Mouse (Mus musculus): ENCODE data around the gene Gpr82. TPM values are rescaled to one million over a fixed set of nuclear protein-coding genes. Genes with fewer than 3 reads are reported as not detected.

Gene Gpr82
- total and polyA plus RNA-seq, 3 experiments = 0.11 to 0.30 TPM; not detected in 1

GRCm38 (mm10) chrX:13621473-13621872, 39.7 kb upstream of the Gpr82 start:
- Histone ChIP-seq H3K79me2 (replicated peaks; ENCODE audit: control insufficient read depth, extremely low read depth, insufficient read depth, poor library complexity, severe bottlenecking) (no peaks in the 10 kb centered on the region), H3K4me2 (ENCODE audit: insufficient read depth, low read depth, poor library complexity, severe bottlenecking) (no peak overlapping the region), H3K36me3 (replicated peaks in 1 of 2; ENCODE audit: control insufficient read depth in 1 of 2, insufficient read depth in 1 of 2, low read length in 1 of 2) (no peaks in the 10 kb centered on the region), H3K27ac (ENCODE audit: insufficient read depth, low read depth) (no peak overlapping the region), H3K4me1 (ENCODE audit: control insufficient read depth in 1 of 2, insufficient read depth in 2 of 2) (peaks cover 0 to 9% of the 10 kb centered on the region in 2 experiments; a peak in 2 of 4 replicates), H3K4me3 (replicated peaks in 1 of 3; ENCODE audit: low read depth in 2 of 3, low read length in 2 of 3, poor library complexity in 1 of 3) (no peak overlapping the region), H3K9me3 (replicated peaks; ENCODE audit: low read length) (no peaks in the 10 kb centered on the region), H3K9ac (ENCODE audit: insufficient read depth, low read depth) (no peak overlapping the region), H3K27me3 (replicated peaks) (no peaks in the 10 kb centered on the region)
- TF ChIP-seq EP300 (IDR thresholded peaks at IDR 0.05; ENCODE audit: low read length) = no peak
- TF ChIP-seq MEF2A (IDR thresholded peaks at IDR 0.05; ENCODE audit: borderline replicate concordance, low read depth, low read length) = no peak
- no peak for TF ChIP-seq GABPA (IDR thresholded peaks at IDR 0.05; ENCODE audit: insufficient replicate concordance, low read depth, low read length)
- no peak for TF ChIP-seq NELFE (IDR thresholded peaks at IDR 0.05; ENCODE audit: low read depth, low read length)
- TF ChIP-seq POLR2A (IDR thresholded peaks at IDR 0.05; ENCODE audit: low read depth, low read length) = no peak
- TF ChIP-seq USF2 (conservative IDR thresholded peaks at IDR 0.05; ENCODE audit: low read depth, low read length) = no peak
- TF ChIP-seq RCOR1 (conservative IDR thresholded peaks at IDR 0.05; ENCODE audit: low read depth, low read length) = no peak
- TF ChIP-seq MAFK (IDR thresholded peaks at IDR 0.05; ENCODE audit: insufficient replicate concordance, low read length) = no peak
- TF ChIP-seq PAX5 (IDR thresholded peaks at IDR 0.05; ENCODE audit: low read length) = no peak
- in situ Hi-C loops (cut with MboI; ENCODE audit: low pct_ligation_motif_present, low pct_unique_long_range_greater_than_20kb, low sequenced_read_pairs) (no loop called here), dilution Hi-C loops (cut with MboI; ENCODE audit: extremely low pct_ligation_motif_present, extremely low pct_unique_long_range_greater_than_20kb, low sequenced_read_pairs) (no loop called here)
- DNase-seq (ENCODE audit: extremely low read depth) = no peak

- no peak for TF ChIP-seq ELF1 (IDR thresholded peaks at IDR 0.05; ENCODE audit: low read depth, low read length)
- TF ChIP-seq JUN (IDR thresholded peaks at IDR 0.05; ENCODE audit: insufficient read depth, low read depth, low read length) = no peak
- no peak for TF ChIP-seq MXI1 (IDR thresholded peaks at IDR 0.05; ENCODE audit: low read depth, low read length)
- no peak for TF ChIP-seq SIN3A (IDR thresholded peaks at IDR 0.05; ENCODE audit: low read length)
- no peak for TF ChIP-seq E2F4 (IDR thresholded peaks at IDR 0.05; ENCODE audit: insufficient replicate concordance, low read depth, low read length)
- no peak for TF ChIP-seq PAX5 (IDR thresholded peaks at IDR 0.05; ENCODE audit: low read length)
- TF ChIP-seq CHD2 (IDR thresholded peaks at IDR 0.05; ENCODE audit: low read length) = no peak
- TF ChIP-seq BHLHE40 (IDR thresholded peaks at IDR 0.05; ENCODE audit: low read depth, low read length) = no peak
- no peak for TF ChIP-seq HCFC1 (IDR thresholded peaks at IDR 0.05; ENCODE audit: low read depth, low read length)
- TF ChIP-seq SMC3 (IDR thresholded peaks at IDR 0.05; ENCODE audit: low read depth, low read length) = no peak
- TF ChIP-seq CHD1 (IDR thresholded peaks at IDR 0.05; ENCODE audit: low read depth, low read length) = no peak
- TF ChIP-seq UBTF (IDR thresholded peaks at IDR 0.05; ENCODE audit: low read depth, low read length) = no peak
- no peak for TF ChIP-seq POLR2AphosphoS2 (IDR thresholded peaks at IDR 0.05; ENCODE audit: low read depth, low read length)
- TF ChIP-seq KAT2A (IDR thresholded peaks at IDR 0.05; ENCODE audit: insufficient replicate concordance, low read length) = no peak
- no peak for TF ChIP-seq TBP (conservative IDR thresholded peaks at IDR 0.05; ENCODE audit: low read depth, low read length)
- TF ChIP-seq ZC3H11A (IDR thresholded peaks at IDR 0.05; ENCODE audit: low read depth, low read length) = no peak
- TF ChIP-seq MEF2A (IDR thresholded peaks at IDR 0.05; ENCODE audit: borderline replicate concordance, low read depth, low read length) = no peak
- no peak for TF ChIP-seq USF2 (conservative IDR thresholded peaks at IDR 0.05; ENCODE audit: low read depth, low read length)
- no peak for TF ChIP-seq RCOR1 (conservative IDR thresholded peaks at IDR 0.05; ENCODE audit: low read depth, low read length)
- in situ Hi-C loops (cut with MboI; ENCODE audit: low pct_ligation_motif_present, low pct_unique_long_range_greater_than_20kb, low sequenced_read_pairs) = no loop called here
- Histone ChIP-seq H3K79me2 (replicated peaks; ENCODE audit: control insufficient read depth, extremely low read depth, insufficient read depth, poor library complexity, severe bottlenecking) (no peaks in the 10 kb centered on the region), H3K36me3 (replicated peaks in 1 of 2; ENCODE audit: control insufficient read depth in 1 of 2, insufficient read depth in 1 of 2, low read length in 1 of 2) (no peaks in the 10 kb centered on the region), H3K27me3 (replicated peaks) (no peaks in the 10 kb centered on the region), H3K4me1 (ENCODE audit: control insufficient read depth in 1 of 2, insufficient read depth in 2 of 2) (no peaks in the 10 kb centered on the region; a peak in 1 of 4 replicates), H3K27ac (ENCODE audit: insufficient read depth, low read depth) (no peak overlapping the region), H3K4me2 (ENCODE audit: insufficient read depth, low read depth, poor library complexity, severe bottlenecking) (no peak overlapping the region), H3K9me3 (replicated peaks; ENCODE audit: low read length) (no peaks in the 10 kb centered on the region), H3K4me3 (replicated peaks in 1 of 3; ENCODE audit: low read depth in 2 of 3, low read length in 2 of 3, poor library complexity in 1 of 3) (no peak overlapping the region), H3K9ac (ENCODE audit: insufficient read depth, low read depth) (no peak overlapping the region)
- DNase-seq (ENCODE audit: extremely low read depth) = no peak
- dilution Hi-C loops (cut with MboI; ENCODE audit: extremely low pct_ligation_motif_present, extremely low pct_unique_long_range_greater_than_20kb, low sequenced_read_pairs) = no loop called here
Measured at GRCm38 (mm10) chrX:13622654-13623053, 38.5 kb upstream of the Gpr82 start.

Data from CH12.LX (cell line).